Mouse (Mus musculus): ENCODE data around the gene Nr6a1. TPM values are rescaled to one million over a fixed set of nuclear protein-coding genes. Genes with fewer than 3 reads are reported as not detected.

Nr6a1 gene
- total RNA-seq, 4 experiments from 2014 or later = 5.9 to 12.7 (median 9.8) TPM

DNA sequence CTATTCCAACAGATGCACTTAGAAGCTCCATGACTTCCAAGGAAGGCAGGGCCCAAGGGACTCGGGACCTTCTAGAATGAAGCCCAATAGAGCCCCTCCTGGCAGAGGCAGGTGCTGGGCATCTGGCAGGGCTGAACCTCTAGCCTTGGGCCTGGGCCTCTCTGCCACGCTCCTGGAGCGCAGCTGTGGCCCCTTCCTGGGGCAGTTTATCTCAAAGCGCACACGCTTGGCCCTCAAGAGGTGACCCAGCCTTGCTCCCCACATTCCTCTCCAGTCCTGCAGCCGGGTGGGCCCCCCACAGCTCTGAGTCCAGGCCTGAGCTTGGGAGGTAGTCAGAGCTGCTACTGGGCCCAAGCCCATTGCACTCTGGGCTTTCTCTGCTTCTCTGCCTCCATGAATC lies 208.1 kb downstream of the Nr6a1 start:
- DNase-seq (ENCODE audit: low spot score in 2 of 2) = no peak

DNA sequence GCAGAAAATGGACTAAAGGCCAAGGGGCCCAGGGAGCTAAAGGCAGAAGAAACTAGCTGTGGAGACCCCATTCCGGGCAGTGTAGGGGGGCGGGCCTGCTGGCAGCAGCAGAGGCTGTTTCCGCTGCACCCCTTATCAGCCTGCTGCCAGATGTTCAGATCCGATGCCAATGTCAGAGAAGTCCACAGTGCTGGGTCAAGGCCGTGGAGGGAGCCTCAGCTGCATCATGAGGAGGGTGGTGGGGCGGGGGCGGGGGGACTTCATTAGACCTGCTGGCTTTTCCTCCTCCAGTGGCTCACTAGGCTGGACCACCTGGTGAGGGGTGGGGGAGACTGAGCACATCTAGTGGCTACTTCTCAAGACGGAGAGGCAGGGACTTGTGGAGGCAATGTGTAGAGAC lies 208.8 kb downstream of the Nr6a1 start:
- DNase-seq (ENCODE audit: low spot score in 2 of 2) = no peak

DNA sequence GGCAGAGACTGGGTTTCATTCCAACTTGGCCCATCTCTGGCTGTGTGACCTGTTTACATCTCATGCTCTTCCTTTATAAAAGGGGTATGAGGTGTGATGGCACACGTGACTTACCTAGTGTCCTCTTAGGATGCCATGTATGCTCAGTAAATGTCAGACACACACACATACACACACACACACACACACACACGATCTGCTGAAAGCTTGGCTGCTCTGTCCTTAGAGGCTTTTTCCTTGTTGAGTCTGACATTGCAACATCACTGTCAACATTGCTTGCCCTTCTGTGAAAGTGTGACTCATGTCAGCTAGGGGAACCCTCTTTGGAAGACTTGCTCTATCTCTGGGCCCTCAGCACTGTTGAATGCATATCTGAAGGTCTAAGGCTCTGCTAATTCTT lies 210.1 kb downstream of the Nr6a1 start:
- DNase-seq (ENCODE audit: low spot score in 2 of 2) = no peak

GRCm38 (mm10) chr2:38714324-38714723 lies 213.2 kb downstream of the Nr6a1 start, which contains the start of gene Nr5a1:
Nr5a1 (minus strand) TSS chr2:38714542.
- no peak for DNase-seq (ENCODE audit: low spot score in 2 of 2)

- no peak for DNase-seq (ENCODE audit: low spot score in 2 of 2)
These were observed 213.9 kb downstream of the Nr6a1 start for GRCm38 (mm10) chr2:38713596-38713995.

- no peak for DNase-seq (ENCODE audit: low spot score in 2 of 2)
These were observed 214.7 kb downstream of the Nr6a1 start for GRCm38 (mm10) chr2:38712769-38713125.

DNA sequence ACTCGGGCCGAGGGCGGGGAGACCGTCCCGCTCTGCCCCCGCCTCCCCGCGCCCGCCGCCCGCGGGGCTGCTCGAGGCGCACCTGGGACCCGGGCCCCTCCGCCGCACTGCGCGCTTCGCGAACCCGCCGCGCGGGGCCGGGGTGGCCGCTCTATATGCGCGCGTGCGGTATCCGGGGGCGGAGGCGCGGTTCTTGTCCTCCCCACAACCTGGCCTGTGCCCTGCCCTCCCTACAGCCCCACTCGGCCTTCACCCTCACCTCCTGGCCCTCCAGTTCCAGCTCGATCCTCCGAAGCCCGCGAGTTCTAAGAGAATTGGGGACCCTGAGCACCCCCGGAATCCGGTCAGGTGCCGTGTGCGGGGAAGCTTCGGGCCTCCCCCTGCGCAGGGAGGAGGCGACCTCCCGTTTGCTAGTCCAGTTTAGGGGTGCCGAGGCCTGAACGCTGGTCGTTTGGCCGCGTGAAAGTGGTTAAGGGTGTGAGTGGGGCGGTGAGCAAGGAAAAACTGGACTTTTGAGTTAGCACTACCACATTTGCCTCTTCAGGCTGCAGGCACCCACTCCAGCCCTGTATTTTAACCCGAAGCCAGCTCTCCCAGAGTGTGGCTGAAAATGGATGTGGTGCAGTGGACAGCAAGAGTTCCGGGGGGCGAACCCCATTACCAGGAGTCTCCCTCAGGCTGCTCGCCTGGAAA lies 215.3 kb downstream of the Nr6a1 start:
- no peak for DNase-seq (ENCODE audit: low spot score in 2 of 2)

GRCm38 (mm10) chr2:38711421-38711861 lies 216.0 kb downstream of the Nr6a1 start:
- DNase-seq (ENCODE audit: low spot score in 2 of 2) = peak in 1 of 2 experiments; percentile 12

DNA sequence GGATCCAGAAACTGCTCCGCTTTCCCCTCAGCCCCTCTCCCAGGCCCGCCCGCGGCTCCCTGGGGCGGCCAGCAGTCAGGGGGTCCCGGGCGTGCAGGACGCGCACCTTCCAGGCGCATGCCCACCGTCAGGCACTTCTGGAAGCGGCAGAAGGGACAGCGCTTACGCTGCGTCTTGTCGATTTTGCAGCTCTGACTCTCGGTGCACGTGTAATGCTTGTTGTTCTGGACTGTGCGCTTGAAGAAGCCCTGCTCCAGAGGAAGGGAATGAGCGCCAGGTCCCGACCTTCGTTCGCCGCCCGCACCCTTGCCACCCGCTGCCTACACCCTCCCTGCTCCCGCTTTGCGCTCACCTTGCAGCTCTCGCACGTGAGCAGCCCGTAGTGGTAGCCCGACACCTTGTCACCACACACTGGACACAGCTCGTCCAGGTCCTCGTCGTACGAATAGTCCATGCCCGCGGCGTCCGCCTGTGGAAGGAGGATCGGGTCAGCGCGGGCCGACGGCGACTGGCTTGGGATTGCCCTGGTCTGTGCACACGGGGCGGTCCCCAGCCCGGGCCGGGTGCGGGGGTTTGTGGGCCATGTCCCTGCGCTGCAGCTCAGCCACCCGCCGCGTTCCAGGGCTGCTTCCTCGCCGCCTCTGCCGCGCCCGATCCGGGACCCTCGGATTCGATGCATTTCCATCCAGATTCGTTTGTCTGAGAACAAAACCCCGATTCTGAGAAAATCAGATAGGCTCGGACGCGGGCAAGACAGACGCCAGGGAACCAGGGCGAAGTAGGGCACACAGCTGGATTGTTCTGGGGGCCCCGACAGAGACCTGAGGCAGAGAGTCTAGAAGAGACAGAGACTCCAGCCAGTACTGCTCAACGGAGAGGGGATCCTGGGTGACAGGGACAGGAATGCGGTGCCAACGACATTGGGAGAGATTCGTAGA lies 216.9 kb downstream of the Nr6a1 start:
- DNase-seq (ENCODE audit: low spot score in 2 of 2) = peak in 1 of 2 experiments; percentile 35

- no peak for DNase-seq (ENCODE audit: low spot score in 2 of 2)
These were observed 218.4 kb downstream of the Nr6a1 start for GRCm38 (mm10) chr2:38708907-38709688.

DNA sequence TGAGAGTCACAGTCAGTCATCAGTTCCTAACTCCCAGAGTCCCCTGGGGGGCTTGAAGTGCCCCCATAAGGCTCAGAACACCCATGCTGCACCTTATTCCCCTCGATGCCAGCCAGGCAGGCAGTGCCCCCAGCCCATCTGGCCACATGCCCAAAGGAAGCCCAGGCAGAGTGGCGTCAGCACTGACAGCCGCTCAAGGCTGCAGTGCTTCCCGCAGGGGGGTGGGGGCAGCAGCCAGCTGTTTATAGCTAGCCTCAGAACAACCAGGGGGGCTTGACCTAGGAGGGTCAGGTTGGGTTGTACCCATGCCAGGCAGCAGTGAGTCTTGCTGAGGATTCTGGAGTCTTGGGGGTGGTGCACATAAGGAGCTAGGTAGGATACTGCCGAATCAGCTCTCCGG lies 220.8 kb downstream of the Nr6a1 start:
- DNase-seq (ENCODE audit: low spot score in 2 of 2) = no peak

GRCm38 (mm10) chr2:38705036-38705435 lies 222.5 kb downstream of the Nr6a1 start:
- DNase-seq (ENCODE audit: low spot score in 2 of 2) = no peak

- no peak for DNase-seq (ENCODE audit: low spot score in 2 of 2)
These were observed 223.2 kb downstream of the Nr6a1 start for GRCm38 (mm10) chr2:38704336-38704735.

DNA sequence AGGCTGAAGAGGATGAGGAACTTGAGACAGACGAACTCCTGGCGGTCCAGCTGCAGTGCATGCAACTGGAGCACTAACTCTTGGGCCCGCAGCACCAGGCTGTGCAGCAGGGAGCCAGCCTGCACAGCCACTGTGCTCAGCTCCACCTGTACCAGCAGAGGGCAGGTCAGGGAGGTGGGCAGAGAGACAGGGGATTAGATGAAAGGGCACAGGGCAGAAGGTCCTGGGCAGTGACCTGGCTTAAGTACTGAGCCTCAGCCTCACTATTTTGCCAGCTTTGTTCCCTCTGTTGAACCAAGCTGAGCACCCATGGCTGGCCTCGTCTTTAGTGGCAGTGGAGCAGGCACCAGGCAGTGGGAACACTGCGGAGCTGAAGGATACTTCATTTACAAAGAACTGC lies 227.3 kb downstream of the Nr6a1 start:
- DNase-seq (ENCODE audit: low spot score in 2 of 2) = no peak

- no peak for DNase-seq (ENCODE audit: low spot score in 2 of 2)
These were observed 228.9 kb downstream of the Nr6a1 start for GRCm38 (mm10) chr2:38698623-38699022.

- DNase-seq (ENCODE audit: low spot score in 2 of 2) = no peak
These were observed 230.1 kb downstream of the Nr6a1 start for GRCm38 (mm10) chr2:38697128-38698120.

DNA sequence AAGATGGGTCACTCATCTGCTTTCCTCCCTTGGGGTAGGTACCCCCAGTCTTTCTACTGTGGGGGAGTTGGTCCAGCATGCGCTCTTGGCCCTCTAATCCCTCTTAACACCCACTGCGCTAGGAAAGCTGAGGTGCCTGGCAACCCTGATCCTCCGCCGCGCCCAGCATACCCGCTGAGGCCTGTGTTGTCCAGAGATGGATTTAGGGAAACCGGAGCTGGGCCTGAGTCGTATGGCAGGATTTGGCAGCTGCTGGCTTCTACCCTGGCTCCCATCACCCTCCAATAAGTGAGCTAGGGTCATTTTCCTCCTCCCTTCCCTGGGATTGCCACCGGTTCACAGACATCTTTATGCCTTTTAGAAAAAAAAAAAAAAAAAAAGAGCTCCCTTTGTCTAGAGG lies 231.7 kb downstream of the Nr6a1 start:
- DNase-seq (ENCODE audit: low spot score in 2 of 2) = no peak

DNA sequence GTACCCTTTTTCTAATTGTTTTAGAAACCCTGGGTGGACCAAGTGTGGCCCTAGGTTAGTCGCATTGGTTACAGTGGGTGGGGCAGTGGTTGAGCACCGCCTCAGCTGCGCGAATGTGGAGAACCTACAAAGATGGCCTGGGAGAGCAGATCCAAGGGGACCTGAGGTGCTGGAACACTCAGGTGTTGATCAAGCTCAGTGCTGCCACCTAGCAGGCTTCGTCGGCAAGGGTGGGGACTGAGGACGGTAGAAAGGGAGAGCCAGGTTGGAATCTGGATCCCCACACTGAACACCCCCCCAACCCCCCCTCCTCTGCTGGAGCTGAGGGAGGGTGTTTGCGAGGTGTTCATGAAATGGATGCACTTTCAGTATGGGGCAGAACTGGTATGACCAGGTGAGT lies 235.9 kb downstream of the Nr6a1 start:
- DNase-seq (ENCODE audit: low spot score in 2 of 2) = no peak

DNA sequence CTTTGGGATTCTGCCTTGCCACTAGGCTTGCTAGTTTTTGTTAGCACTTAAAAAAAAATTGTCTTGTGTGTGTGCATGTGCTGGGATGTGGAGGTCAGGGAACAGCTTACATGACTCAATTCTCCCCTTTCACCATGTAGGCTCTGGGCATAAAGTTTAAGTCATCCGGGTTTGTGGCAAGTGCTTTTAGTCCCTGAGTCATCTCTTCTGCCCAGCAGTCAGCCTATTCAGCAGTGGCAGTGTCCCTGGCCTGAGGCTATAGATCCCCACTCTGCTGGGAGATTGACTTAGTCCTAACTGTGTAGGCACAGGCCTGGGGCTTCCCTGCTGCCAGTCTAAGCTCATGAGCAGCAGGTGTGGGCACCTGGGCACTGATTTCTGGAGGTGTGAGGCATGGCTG lies 237.6 kb downstream of the Nr6a1 start:
- no peak for DNase-seq (ENCODE audit: low spot score in 2 of 2)

- DNase-seq (ENCODE audit: low spot score in 2 of 2) = peak in 1 of 2 experiments; percentile 5
These were observed 238.5 kb downstream of the Nr6a1 start for GRCm38 (mm10) chr2:38688791-38689520.

Measured in left cerebral cortex, adult 8-10 months (tissue).